Mouse (Mus musculus) E14TG2a.4 (cell line): ENCODE data around the gene Tmc5.

Experiments
- CTCF ChIP-seq: conservative IDR thresholded peaks from 2 replicates; pipeline ENCODE4 v1.5.1; 2014; ENCODE audit warnings: low read length
- NANOG ChIP-seq: IDR thresholded peaks from 2 replicates; pipeline ENCODE4 v1.6.1; 2014; ENCODE audit warnings: borderline replicate concordance, low read length, mixed read lengths
- POU5F1 ChIP-seq: IDR thresholded peaks from 2 replicates; pipeline ENCODE4 v1.6.1; 2014; ENCODE audit warnings: low read length, borderline replicate concordance

DNA sequence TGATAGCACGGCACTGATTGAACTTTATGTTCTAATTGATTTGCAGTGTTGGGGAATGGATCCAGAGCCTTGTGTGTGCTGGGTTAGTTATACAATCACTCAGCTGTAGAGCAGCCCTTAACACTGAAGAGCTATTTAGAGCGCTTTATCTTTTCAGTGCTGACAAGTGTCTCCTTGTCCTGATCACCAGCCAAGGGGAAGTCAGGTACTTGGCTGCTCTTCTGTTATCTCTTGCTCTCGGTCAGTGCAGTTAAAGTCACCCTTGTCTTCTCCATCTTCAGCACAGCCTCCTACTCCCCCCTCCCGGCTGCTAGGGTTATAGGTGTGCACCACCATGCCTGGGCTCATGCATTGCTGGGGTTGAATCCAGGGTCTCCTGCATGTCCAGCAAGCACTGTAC lies 79.7 kb downstream of the Tmc5 start:
- TF ChIP-seq CTCF (no peak), POU5F1 (no peak), NANOG (no peak)
